Mouse (Mus musculus): ENCODE data around the gene Vmn2r26. TPM values are rescaled to one million over a fixed set of nuclear protein-coding genes. Genes with fewer than 3 reads are reported as not detected.
"Not testable (repeated sequence)": the region's sequence is repeated elsewhere in the genome, so short reads cannot be mapped to it uniquely, and the experiment has no call there.

Vmn2r26 gene
- total RNA-seq (2021), result not detected

- not testable (repeated sequence) for DNase-seq
These were observed at the start of gene Vmn2r26 for GRCm38 (mm10) chr6:124024268-124024667. Vmn2r26 (plus strand) TSS chr6:124024568.

DNA sequence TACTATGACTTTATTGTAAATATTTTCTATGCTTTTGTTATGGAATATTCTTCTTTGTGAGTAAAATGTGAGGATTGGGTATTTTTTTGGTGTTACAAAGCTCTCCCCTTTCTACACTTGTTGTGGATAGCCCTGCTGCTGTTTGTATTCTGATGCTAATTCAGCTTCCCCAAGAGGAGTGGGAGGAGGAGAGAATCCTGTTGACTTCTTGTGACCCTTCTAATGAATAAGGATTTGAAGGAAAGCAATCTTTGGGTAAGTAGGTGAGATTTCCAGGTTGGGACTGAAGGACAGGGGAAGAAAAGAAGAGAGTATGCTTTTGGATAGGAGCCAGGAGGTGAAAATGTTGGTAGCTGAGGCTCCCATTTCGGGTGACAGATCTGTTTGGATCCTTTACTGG is 3.5 kb upstream of the Vmn2r26 start:
- DNase-seq, result no peak

GRCm38 (mm10) chr6:124048388-124048787 is 24.0 kb downstream of the Vmn2r26 start:
- no peak for DNase-seq

DNA sequence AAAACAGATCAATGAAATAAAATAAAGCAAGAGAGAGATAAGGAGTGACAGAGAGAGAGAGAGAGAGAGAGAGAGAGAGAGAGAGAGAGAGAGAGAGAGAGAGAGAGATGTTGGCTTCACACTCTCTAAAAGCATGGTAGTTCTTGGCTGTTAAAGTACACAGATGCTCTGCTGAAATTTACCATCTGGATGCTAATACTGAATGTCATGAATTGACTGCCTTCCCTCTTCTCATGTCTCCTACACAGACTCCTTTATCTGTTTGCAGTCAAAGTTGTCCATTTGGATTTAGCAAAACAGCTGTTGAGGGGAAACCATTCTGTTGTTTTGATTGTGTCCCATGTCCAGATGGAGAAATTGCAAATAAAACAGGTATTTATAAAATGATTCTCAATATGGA is 29.2 kb downstream of the Vmn2r26 start:
- DNase-seq, result peak in 1 of 2 experiments; percentile 1

- DNase-seq, result no peak
These were observed 78.0 kb downstream of the Vmn2r26 start for GRCm38 (mm10) chr6:124102334-124102733.

Other genes with a start within 250 kb of the Vmn2r26 start
- gene Vmn2r24, start 245.7 kb upstream of the Vmn2r26 start, total RNA-seq (2021), result not detected
- not detected for gene Vmn2r25, start 171.1 kb upstream of the Vmn2r26 start, total RNA-seq (2021)
- gene Vmn2r27, start 207.3 kb downstream of the Vmn2r26 start, total RNA-seq (2021), result not detected

Data from layer of hippocampus, postnatal 36 days (tissue).